Mouse (Mus musculus) heart, postnatal 10 days (tissue): ENCODE measurements around the gene Taf5l. TPM values are rescaled to one million over a fixed set of nuclear protein-coding genes. Genes with fewer than 3 reads are reported as not detected.
"Not testable (repeated sequence)": the region's sequence is repeated elsewhere in the genome, so short reads cannot be mapped to it uniquely, and the experiment has no call there.

Experiments
- DNase-seq, 2 experiments: peaks; one replicate each; pipeline ENCODE4 v3.0.0; 2021
- intact Hi-C: fragments of 180-260 bp; cut with DNase I; formaldehyde crosslinking; loops from one replicate; pipeline ENCODE4 v1.15.1; 2025
- total RNA-seq, 2 experiments: library from RNA; stranded (reverse); gene quantifications; 2 replicates each; pipeline ENCODE4 v1.2.3; 2021

Taf5l gene
- 10 to 100 TPM; 22.0 to 24.9 TPM for total RNA-seq

DNA sequence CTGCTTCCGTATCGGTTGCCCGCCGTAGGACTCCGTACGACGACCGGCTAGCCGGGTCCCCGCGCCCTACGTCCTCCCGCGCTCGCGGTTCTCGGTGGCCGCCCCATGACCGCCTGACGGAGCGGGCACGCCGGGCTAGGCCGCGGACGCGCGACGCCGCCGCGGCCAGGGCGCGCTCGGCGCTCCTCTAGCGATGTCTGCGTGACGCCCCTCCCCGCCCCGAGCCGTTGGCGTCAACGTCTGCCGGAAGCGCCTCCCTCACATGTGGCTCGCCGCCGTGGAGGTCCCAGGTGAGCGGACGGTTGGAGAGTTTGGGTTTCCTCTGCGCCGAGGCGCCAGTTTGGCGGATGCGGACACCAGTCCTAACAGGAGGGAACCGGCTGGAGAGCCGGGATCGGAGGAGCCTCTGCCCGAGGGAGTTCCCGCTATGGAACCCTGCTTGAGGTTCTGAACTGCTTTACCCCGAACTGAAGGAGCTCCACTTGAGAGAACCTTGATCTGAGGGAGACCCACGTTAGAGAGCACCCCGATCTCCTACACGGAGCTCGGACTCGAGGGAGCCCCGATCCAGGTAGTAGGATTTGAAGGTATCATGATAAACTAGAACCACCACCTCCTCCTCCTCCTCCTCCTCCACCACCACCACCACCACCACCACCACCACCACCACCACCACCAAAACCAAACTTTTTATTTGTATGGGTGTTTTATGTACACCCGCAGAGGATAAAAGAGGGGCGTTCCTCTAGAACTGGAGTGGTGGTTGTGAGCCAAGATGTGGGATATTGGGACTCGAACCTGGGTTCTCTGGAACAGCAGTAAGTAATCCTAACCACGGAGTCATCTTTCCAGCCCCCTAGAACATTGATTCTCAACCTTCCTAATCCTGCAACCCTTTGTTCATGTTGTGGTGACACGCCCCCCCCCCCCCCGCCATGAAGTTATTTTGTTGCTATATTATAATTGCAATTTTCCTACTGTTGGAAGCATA is at the start of gene Taf5l, which contains the start of gene Urb2:
TSS of gene Taf5l (minus strand) at position 161 of the 991 bp plus-strand sequence.
TSS of gene Urb2 (plus strand) at position 272 of the 991 bp plus-strand sequence.
- DNase-seq = peak; percentile 95 to 97
- intact Hi-C loops = loop anchor here (2.0 kb wide), 2 partner anchors 39 to 73 kb away; partner anchors contain the start of genes Abcb10 and Nup133

DNA sequence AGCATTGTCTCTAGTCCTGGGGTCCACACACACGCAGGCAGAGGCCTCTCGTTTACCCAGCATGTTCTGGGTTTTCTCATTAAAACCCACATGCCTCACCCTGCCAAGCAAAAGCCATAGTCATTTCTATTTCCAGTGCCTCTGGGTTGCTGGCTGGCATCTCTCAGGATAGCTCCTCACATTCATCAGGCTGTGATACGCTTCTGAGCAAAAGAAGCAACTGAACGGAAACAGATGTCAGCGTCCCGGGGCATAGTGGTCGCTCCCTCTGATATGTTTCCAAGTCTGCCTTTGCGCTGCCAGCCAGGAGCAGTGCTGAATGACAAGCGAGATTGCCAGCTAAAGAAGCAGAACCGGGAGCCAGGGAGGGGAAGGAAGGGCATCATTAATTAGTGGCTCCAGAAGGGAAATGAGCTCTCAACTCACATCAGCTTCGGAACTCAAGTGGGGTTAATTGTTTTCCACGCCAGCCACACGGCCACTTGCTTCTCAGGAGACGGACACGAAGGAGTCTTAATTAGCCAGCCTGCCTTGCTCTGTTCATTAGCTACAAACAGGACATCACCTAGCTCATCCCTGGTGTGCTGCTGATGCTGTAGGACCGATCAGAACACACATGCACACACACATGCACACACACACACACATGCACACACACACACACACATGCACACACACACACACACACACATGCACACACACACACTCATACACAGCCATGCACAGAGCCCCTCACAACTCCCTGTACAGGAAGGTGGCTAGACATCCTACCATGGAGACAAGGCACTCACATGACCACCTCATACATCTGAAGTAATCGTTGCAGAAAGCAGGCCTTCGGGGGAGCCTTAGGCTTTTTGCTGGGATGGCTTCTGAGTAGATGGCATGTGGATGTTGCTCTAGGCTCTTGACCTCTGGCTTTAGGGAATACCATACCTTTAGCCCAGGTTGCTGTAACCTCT is 49.4 kb upstream of the Taf5l start:
- intact Hi-C loops = no loop called here
- peak; percentile 52 to 57 for DNase-seq

DNA sequence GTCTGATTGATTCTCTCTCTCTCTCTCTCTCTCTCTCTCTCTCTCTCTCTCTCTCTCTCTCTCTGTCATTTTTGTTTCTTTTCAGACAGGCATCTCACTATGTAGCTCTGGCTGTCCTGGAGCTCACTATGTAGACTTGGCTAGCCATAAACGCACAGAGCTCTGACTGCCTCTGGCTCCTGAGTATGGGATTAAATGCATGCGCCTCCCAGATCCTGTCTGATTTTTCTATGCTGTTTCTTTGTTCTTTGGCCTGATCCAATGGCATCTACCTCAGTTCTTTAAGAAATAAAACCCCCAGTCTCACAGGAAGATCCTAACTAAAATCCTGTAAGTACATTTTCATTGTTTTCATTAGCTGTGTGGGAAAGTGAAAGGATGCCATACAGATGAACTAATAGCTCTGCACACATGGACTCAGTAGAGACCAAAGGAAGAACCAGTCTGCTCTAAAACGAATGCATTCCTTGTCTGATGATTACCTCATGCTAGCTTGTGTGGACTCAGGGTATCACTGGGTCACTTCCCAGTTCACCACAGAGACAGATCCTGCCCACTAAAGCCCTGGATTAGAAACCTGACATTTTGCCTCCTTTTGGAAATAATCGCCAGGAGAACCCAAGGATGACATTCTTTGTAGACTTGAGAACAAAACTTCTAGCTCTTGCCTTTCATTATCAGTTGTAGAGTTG is 46.0 kb upstream of the Taf5l start:
- intact Hi-C loops = no loop called here
- no peak for DNase-seq

DNA sequence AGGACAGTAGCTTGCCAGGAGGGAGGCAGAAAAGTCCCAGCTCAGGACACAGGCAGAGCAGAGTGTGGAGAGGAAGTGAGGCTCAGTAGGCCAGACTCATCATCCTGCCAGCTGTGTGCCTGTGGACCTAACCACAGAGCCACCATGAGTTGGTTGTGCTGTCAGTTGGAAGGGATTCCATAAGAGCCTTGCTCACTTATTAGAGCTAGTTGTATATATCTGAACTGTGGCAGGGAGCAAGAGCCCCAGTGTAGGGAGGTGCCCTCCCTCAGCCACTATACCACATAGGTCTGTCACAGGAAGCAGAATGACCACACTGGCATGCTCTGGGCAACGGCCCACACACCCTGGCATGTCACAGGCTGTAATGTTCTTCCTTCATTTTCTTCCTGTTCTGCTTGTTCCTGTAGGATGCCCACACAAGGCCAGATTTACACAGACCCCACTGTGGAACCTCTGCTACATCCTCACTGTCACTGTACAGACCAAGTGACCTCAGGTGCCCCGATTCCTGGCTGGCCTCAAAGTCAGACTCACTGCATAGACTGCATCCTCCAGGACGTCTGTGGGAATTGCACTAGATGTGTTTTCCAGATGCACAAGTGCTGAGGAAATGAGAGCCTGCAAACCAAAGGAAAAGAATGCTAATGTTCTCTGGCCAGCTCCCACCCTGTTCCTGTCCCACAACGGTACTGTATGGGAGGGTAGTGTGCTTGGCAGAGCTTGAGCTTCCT is 45.3 kb upstream of the Taf5l start:
- intact Hi-C loops = no loop called here
- peak; percentile 65 for DNase-seq

DNA sequence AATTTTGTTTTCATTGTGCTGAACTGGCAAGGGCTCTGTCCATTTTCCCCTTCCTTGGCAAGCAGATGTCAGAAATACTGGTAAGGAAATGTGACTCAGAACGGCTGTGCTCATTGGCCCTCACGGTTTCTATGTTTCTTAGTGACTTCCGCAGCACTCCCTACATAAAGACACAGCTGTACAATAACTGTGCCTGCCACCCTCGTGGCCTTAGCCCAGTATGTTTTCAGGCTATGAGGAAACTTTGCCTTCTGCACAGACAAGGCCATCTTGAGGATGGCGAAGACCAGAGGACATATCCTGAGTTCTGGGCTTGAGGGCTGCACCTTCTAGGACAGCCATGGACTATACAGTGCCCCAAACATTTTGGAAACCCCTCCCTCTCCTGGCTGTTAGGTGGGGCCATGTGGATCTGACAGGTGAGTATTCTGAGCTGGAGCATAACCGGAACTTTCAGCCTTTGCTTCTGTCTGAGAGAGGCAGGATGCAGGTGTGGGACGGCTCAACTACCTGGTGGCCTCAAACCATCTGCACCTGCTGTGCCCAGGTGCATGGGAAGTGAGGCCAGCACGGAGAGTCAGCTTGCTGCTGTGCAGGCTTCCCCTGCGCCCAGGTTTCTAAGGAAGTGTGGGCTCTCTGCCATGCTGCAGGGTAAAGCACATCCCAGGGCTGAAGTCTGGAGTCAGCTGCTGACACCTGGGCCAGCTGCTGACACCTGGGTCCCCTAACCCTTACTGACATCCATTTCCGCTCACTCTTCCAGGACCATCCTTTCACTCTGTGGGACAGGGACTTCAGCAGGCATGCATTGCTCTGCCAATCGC is 35.8 kb upstream of the Taf5l start:
- DNase-seq = no peak
- intact Hi-C loops = no loop called here

DNA sequence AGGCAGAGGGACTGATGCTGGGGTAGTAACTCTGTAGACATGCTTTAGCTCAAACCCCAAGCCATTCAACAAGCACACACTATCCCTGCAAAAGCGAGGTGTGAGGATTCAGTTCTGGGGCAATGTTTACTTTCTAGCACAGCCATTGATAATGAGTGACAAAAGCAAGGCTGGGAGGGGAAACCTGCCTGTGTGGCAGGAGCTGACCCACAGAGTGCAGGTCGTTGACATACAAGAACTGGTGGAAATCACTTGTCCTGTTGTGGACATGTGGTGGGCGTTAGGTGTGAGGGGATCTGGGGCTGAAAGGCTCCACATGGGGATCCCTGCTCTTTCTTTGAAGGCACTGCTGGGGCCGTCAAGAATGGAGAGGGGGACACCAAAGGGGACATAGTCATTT is 31.4 kb upstream of the Taf5l start:
- intact Hi-C loops = loop anchor here (1.0 to 5.0 kb wide), 3 partner anchors 180 to 297 kb away; partner anchors contain the start of gene Galnt2
- no peak for DNase-seq

DNA sequence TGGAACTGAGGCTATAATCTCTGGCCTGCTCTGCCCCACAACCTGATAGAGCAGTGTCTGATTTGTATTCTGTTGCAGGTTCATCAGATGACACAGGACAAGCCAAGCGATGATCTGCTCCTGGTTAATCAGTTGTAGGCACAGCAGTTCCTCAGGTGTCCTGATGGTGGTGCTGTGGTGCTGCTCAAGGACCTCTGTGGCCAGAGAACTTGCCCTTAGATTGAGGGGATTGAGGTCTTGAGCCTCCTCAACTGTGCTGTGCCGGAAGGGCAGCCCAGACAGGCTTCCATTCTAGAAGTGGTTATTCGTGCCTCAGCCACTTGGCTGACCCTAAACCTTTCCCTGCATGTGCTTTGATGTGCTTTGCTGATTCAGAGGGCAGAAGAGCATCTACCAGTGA is 30.9 kb upstream of the Taf5l start:
- peak; percentile 80 to 88 for DNase-seq
- intact Hi-C loops = loop anchor here (1.0 to 5.0 kb wide), 3 partner anchors 180 to 297 kb away; partner anchors contain the start of gene Galnt2

DNA sequence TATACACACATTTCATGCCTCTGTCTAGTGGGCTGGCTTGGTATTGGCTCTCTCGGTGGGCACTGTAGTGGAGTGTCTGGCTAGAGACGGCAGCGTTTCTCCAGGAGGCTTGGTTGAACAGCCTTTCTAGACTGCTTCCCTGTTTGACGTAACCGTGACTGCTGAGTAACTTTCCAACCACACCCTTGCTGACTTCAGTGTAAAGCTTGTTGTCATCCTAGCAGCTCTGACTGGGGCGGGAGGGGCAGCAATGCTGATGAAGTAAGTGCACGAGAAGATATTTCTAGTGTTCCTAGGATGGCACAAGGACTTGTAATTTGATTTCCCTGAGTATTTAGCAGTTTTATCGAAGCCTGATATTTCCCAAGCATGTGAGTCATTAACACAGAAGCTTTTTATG is 24.7 kb upstream of the Taf5l start:
- intact Hi-C loops = no loop called here
- DNase-seq = no peak

DNA sequence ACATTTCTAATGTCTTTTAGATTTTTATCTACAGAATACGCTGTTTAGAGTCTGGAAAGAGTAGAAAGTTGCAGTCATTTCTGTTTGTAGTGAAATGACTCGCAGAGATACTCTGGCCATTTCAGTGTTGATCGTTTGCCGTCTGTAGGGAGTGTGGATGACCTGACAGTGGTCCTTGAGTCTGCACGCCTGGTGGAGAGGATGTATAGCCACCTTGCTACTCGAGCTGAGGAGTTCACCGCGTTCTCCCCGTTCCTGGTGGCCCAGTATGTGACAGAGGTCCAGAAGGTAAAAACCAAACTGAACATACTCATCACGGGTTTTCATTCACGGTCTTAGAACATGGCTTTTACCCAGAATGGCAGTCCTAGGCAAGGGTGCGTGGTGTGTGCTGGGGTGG is 23.7 kb upstream of the Taf5l start:
- DNase-seq = no peak
- intact Hi-C loops = no loop called here

DNA sequence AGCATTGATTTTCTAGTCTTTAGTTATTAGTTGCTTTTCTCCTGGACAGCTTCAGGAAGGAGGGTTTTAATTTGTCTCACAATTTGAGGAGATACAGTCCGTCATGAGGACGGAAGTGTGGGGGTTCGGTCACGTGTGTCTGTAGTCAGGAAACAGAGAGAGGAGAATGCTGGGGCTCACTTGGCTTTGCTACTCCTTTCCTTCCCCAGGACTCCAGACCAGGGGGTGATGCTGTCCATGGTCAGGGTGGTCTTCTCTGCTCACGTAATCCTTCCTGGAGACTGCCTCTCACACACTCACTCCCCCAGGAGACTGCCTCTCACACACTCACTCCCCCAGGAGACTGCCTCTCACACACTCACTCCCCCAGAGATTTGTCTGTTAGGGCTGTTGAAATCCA is 23.2 kb upstream of the Taf5l start:
- no peak for DNase-seq
- intact Hi-C loops = no loop called here

DNA sequence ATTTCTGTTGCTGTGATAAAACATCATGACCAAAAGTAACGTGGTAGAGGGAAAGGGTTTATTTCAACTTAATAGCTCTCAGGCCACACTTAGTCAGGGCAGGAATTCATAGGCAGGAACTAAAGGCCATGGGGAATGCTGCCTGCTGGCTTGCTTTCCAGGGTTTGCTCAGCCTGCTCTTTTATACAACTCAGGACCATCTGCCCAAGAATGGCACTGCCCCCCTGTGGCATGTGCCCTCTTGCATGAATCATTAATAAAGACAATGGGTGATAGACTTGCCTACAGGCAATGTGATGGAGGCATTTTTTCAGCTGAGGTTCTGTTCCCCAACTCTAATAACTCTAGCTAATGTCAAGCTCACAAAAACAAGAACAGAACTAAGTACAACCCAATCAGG is 21.0 kb upstream of the Taf5l start:
- DNase-seq = no peak
- intact Hi-C loops = no loop called here

DNA sequence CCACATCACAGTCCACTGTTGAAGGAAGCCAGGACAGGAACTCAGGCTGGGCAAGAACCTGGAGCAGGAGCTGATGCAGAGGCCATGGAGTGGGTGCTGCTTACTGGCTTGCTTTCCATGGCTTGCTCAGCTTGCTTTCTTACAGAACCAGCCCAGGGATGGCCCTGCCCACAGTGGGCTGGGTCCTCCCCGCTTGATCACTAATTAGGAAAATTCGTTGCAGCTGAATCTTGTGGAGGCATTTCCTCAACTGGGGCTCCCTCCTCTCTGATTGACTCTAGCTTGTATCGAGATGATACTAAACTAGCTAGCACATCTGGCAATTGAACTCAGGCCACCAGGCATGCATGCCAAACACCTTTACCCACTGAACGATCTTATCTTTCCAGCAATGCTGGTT is 18.2 kb upstream of the Taf5l start:
- DNase-seq = no peak
- intact Hi-C loops = no loop called here

DNA sequence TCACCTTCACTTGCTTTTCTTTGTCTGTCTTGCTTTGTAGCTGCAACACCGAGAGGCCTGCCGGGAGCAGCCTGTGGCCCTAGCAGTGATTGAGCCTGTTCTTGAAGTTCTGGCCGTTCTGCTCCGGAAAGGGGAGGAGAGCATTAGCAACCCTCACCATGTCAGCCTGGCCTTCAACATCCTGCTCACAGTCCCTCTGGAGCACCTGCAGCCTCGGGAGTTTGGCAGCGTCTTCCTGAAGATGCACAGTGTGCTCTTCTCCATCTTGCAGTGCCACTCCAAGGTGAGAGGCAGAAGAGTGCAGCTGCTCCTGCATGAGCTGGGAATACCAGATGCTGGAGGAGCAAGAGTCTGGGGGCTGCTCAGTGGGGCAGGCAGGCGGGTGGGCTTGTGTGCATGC is 16.9 kb upstream of the Taf5l start:
- no peak for DNase-seq
- intact Hi-C loops = no loop called here

DNA sequence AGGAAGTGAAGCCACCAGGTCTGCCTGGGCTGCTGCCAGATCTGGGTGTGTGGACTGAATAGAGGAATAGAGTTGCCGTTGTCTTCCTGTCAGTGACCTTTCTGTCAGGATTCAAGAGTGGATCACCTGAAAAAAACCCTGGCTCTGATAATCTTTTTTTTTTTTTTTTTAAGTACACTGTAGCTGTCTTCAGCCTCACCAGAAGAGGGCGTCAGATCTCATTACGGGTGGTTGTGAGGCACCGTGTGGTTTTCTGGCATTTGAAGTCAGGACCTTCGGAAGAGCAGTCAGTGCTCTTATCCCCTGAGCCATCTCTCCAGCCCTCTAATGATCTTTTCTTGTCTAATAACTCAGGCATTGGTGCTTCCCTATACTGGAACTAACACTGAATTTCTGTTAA is 12.2 kb upstream of the Taf5l start:
- DNase-seq = no peak
- intact Hi-C loops = no loop called here

DNA sequence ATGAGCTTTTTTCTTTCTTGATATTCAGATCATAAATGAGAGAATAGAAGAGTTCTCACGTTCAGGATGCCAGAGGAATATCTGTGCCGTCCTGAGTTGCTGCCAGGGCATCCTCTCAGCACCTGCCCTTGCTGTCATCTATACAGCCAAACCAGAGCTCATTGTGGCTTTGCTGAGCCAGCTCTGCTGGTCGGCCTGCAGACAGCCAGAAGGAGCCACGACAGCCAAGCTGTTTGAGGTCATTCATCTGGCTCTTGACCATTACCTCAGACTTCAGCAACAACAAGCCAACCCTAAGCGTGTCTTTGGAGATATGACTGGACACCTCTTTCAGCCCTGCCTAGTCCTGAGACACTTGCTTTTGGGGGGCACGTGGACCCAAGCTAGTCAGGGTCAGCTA is 6.6 kb upstream of the Taf5l start:
- intact Hi-C loops = no loop called here

DNA sequence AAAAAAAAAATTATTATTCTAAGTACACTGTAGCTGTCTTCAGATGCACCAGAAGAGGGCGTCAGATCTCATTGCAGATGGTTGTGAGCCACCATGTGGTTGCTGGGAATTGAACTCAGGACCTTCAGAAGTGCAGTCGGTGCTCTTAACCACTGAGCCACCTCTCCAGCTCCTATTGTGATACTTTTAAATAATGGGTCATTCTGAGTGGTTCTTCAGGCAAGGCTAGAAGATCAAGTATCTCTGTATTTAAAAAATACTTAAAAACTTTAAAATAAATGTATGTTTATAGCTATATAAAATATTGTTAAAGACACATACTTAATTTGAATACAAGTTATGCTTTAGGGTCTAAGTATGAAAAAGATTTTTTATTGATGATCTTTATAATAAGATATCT is 5.1 kb upstream of the Taf5l start:
- DNase-seq, intact Hi-C loops: not testable (repeated sequence)

More for the DNA sequence above, 6.6 kb upstream of the Taf5l start:
- DNase-seq = no peak

DNA sequence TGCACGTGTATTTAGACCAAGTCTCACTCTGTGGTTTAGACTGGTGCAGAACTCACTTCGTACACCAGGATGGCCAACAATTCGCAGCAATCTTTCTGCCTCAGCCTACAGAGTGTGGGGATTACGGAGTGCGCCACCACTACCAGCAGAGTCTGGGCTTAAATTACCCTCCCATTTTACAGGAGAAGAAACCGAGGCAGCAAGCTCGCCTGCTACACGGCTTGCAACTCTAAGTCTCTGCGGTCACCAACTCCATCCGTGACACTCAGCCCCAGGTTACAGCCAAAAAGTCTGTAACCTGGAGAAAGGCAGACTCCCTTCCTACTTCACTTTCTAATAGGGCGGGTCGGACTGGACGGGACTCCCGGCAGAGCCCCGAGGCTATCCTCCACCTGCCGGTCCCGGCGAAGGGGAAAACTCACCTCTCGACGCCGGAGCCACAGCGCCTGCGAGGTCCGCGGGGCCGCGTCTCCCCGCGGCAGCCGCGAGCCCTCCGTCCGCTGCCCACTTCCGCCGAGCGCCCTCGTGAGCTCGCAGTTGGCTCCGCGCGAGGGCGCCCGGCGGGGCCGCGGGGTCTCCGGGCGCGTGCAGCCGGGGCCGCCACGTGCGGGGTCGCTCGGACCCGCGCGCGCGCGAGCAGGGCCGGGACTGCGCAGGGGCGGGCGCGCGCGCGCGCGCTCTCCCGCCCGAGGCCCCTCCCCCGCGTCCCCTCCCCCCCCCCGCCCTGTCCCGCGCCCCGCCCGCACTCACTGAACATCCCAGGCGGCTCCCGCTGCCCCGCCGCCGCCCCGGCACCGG is 559 bp downstream of the Taf5l start:
- peak; percentile 65 to 67 for DNase-seq
- intact Hi-C loops = loop anchor here (2.0 kb wide), 2 partner anchors 38 to 72 kb away; partner anchors contain the start of genes Abcb10 and Nup133

DNA sequence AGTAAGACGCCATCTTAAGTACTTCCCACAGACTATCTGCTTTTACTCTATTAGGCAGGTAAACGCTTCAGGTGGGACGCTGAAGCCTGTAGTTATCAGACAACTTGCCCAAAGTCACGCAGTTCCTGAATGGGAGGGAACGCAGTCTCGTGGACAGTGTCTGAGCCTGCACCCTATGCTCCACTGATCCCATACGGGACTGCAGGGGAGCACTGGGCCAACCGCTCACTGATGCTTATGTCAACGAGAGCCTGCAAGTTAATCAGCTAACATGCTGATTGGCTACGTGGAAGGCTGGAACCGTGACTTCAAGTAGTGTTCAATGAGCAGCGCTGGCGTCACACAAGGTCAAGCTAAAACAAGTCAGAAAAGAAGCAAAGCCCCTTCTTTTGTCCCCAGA is 1.4 kb downstream of the Taf5l start:
- intact Hi-C loops = loop anchor here (2.0 kb wide), 2 partner anchors 37 to 71 kb away; partner anchors contain the start of genes Abcb10 and Nup133
- DNase-seq = peak; percentile 25 to 30
